Mouse (Mus musculus) kidney, adult 8-10 months (tissue): ENCODE measurements around the gene Zfp239.
"Not testable (repeated sequence)": the region's sequence is repeated elsewhere in the genome, so short reads cannot be mapped to it uniquely, and the experiment has no call there.

Experiments used
- DNase-seq, 2 experiments: peaks; one replicate each; pipeline ENCODE4 v3.0.0; 2022

The Zfp239 gene

DNA sequence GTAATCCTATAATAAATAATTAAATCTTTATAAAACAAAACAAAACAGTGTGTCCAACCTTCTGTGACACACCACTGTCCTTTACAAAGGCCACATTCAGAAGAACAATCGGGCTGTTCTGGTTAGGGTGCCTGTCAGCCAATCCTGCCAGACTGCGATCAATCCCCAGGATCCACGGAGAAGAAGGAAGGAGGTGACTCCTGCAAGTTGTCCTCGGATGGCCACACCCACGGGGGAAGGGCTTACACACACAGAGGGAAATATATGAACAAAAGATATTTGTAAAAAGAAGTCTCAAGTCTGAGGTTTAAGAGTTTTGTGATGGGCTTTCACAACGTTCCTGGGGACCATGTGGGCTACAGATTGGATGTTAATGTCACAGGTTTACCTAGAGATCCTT lies at the start of gene Zfp239:
Zfp239 (plus strand) TSS at position 253 of the 400 bp plus-strand sequence.
- DNase-seq = no peak

DNA sequence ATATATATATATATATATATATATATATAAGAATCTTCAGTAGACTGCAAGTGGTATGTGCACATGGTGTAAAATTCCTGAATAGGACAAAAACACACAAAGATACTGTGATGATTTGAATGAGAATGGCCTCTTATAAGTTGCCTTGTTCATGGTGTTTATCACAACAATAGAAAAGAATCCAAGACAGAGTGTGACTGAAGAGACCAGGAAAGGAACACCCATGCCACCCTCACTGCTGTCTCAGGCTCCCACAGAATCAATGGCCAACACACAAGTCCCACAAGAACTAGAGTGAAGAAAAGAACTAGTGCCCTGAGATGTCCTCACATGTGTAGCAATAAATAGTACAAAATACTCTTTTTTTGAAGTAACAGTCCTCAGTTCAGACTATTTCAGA lies 47.2 kb upstream of the Zfp239 start:
- no peak for DNase-seq

DNA sequence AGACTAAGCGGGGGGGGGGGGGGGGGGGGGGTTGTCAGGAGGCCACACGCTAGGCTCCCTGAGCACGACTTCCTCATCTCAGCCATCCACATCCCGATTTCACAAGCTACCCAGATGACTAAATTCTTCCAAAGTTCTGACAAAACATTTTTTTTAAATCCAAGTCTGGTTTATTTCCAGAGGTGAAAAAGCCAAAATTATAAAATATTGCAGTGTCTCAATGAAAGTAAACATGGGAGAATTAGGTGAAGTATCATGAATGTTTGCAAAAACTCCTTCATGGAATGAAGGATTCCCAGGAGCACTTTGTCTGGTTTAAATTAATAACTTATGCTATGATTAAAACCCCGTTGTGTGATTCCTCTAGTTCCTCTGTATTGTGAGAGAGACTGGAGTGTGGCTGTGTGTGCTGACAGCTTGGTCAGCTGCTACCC lies 44.8 kb upstream of the Zfp239 start:
- no peak for DNase-seq

DNA sequence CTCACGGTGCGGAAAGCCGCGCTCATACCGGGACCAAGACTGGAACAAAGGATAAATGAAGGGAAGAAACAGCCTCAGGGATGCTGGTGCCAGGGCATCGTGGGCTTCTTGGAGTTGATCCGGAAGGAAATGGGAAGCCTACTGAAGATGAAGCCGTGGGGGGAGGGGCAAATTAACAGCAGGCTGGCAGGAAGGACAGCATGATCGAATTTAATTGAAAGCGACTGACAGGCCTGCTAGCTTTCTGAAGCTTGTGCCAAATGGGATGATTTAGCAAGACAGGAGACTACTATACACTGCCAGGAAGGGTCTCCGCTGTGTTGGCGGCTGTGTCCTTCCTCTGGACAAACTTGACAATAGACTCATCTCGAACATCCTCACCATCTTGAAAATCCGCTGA lies 41.6 kb upstream of the Zfp239 start:
- DNase-seq = no peak

DNA sequence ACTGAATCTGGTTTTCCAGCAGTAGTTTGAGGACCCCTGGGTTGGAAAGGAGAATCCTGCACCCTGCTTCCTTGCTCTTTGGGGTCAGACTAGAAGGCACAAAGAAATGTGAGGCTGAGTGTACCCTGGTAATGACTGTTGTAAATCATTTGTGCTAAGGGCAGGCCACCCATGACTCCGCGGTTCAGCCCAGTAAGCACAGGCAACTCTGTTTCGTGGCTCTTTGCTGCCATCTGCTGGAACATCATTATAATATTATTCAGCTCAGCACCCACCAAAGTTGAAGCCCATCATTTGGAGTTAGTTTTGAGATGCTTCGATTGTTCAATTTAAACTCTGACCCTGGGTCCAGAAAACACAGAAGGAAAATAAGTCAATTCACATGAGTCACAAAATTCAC lies 36.5 kb upstream of the Zfp239 start:
- peak; percentile 47 to 48 for DNase-seq

DNA sequence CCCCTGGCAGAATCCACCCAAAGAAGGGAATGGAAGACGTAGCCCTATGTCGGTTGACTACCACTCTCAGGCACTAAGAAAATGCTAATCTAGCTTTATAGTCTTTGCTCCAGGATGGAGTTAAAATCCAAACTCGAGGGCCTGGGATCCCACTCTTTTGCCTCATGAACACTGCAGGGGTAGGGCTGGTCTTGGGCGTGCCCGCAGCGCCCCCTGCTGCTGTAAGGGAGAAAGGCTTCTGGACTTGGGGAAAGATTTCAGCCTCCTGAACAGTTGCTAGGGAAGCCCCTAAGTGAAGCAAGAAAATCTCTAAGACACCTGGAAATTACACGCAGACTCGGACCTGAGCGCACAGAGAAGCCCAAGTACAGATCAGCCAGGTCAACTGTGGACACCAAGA lies 33.6 kb upstream of the Zfp239 start:
- peak in 1 of 2 experiments; percentile 65 for DNase-seq

DNA sequence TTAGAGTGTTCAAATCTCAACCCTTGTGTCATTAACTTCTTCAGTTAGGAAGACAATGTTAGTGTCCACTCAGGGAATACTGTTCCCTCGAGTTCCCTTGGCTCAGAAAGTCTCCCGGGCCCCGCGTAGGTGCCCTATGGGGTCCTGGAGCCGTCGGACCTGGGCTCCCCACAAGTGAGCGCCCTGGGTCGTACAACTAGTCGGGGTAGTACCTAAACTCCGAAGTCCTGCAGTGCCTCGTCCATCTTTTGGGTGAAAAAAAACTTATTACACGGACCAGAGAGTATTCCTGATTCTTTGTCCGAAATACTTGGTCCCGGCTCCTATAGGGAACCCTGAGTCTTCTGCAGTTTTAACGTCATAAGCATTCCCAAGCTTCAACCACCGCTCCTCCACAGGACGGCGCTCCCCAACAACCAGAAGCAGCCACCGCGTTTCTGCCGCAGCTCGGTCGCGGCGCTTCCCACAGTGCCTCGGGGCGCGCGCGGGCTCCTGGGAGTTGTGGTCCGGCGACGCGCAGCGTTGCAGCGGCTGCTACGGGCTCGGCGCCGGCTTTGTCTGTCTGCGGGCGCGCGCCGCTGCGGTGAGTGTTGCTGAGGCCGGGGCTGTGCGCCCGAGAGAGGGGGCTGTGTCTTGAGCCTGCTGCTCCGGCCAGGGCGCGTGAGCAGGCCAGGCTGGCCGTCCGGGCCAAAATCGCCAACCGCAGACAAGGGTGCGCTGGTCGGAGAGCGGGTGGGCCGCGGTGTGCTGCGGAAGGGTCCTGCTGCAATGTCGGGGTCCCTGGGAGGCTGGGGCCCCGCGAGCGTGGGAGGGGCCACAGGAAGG lies 21.0 kb upstream of the Zfp239 start, which contains the start of gene Zfp637:
Zfp637 (plus strand) TSS at position 495 of the 825 bp plus-strand sequence.
- peak; percentile 87 to 91 for DNase-seq

DNA sequence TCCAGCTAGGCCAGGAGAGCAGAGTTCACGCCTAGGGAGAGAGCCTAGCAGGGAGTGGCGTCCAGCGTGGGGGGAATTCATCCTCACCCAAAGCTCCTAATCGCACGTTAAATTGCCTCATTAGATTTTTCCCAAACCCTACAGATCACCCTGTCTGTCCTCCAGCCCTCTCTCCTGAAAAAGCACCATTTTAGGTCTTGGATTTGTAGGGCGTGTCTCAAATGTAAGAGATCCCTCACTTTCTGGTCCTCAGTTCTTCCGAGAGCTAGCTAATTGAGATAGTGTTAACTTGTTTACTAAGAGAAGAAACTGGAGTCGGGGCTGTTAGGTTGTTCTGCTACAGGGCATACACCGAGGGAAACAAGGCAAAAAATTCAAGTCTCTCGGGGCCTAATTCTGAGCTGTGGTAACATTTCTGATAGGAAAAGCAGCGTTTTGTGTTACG lies 20.4 kb upstream of the Zfp239 start:
- DNase-seq = no peak

DNA sequence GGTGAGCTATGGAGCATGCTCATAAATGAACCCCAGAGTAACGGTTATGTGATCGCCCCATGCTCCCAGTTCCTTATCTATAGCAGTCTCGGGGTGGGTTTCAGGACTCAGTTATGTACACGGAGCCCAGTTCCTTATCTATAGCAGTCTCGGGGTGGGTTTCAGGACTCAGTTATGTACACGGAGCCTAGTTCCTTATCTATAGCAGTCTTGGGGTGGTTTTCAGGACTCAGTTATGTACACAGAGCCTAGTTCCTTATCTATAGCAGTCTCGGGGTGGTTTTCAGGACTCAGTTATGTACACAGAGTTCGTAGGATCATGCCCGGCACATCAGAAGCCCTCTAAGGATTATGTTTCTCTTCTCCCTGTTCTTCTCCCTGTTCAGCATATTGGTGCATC lies 17.3 kb upstream of the Zfp239 start:
- DNase-seq = no peak

DNA sequence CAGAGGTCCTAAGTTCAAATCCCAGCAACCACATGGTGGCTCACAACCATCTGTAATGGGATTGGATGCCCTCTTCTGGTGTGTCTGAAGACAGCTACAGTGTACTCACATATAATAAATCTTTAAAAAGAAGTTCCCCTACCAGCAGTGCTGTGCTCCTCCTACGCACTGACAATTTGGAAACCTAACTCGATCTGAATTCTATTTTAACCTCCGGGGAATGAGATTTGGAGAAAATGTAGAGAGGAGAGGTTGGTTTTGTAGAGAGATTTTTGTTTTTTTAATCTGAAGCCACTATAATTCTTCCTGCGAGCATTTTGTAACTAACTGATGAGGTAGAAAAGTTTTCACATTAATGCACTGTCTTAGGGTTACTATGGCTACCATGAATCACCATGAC lies 15.2 kb upstream of the Zfp239 start:
- DNase-seq = not testable (repeated sequence)

DNA sequence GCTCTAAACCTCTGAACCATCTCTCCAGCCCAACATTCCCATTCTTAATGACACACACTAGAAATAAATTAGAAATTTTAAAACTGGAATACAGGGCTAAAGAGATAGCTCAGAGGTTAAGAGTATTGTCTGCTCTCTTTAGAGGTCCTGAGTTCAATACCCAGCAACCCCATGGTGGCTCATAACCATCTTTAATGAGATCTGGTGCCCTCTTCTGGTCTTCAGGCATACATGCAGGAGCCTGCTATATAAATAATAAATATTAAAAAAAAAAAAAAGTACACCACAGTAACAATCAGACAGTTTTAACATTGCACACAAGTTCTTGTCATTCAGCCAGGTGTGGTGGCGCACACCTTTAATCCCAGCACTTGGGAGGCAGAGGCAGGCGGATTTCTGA lies 14.1 kb upstream of the Zfp239 start:
- no peak for DNase-seq

DNA sequence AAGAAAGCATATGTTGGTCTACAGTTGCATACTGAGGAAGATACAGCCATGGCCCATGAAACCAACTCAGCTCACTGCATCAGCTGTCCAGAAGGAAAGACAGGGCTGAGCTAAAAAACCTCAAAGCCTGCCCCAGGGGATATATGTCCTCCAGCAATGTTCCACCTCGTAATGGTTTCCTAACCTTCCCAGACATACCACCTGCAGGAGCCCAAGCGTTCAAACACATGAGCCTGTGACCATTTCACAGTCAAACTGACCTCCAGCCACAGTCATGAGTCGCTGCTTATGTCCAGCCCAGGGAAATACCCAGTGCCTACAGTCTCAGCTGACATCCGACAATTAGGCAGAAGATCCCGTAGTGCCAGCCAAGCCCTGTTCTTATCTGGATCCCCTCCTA lies 13.3 kb upstream of the Zfp239 start:
- DNase-seq = no peak

DNA sequence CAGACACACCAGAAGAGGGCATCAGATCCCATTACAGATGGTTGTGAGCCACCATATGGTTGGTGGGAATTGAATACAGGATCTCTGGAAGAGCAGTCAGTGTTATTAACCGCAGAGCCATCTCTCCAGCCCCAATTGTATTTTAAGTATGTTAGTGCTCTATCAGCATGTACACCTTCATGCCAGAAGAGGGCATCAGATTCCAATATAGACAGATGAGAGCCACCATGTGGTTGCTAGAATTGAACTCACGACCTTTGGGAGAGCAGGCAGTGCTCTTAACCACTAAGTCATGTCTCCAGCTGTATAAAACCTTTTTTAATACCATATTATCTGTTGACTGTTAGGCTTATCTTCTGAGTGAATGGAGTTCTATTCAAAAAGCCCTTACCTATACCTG lies 10.2 kb upstream of the Zfp239 start:
- DNase-seq = peak in 1 of 2 experiments; percentile 15

DNA sequence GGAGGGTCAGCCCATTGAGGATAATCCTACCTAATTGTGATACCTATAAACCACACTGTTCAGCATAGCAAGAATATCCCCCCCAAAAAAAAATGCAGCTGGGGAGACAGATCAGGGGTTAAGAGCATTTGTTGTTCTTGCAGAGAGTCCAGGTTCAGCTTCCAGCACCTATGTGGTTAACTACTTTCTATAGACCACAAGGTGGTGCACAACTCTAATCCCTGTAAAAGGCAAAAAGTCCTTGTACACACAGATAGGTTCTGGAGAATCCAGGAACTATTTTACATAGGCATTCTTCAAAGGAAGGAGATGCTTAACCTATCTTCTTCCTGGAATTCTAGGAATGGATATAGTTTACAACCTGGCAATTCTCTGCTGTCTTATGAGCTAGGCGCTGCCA lies 3.9 kb upstream of the Zfp239 start:
- no peak for DNase-seq

DNA sequence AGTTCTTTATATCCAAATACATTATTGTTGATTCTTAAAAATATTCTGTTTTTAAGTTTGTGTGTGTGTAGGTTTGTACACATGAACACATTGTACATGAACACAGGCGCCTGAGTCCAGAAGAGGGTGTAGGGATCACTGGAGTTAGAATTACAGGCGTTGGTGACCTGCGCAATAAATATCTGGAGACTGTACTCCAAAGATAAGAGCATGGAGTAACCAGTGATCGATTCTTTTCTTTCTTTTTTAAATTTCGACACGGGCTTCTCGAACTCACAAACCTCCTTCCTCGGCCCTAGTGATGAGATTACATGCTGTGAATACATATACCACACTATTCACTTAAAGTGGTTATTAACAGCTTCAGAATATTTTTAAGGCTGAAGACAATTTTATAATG lies 565 bp downstream of the Zfp239 start:
- no peak for DNase-seq

DNA sequence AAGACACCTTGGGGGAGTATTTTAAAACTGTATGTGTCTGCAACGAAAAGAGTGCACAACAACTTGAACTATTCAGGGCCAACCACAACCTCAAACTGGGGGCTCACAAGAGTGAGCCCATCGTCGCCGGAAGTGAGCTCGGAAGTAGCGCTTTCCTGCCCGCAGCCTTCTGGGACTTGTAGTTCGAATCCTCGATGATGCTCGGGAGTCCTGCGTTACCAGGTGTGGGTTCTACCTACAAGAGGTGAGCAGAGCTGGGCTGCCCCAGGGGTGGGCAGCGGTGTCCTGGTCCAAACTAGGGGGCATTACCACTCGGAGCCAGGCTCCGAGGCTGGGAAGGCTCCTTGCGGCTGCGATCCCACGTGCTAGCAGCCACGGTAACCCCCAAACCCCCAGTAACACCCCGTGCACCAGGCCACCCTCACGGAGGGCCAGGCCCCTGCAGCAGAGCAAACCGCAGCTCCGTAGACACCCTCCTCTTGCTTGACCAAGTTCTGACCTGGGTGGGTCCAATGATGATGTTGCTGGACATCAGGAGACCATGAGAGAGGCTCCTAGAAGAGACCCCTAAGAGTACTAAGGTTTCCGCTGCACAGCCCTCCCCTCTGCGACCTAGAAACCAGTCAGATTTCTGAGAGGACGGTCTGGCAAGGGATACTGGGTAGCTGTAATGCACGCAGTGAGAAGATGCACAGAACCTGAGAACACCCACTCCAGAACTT lies 1.2 kb downstream of the Zfp239 start:
- DNase-seq = peak in 1 of 2 experiments; percentile 36

DNA sequence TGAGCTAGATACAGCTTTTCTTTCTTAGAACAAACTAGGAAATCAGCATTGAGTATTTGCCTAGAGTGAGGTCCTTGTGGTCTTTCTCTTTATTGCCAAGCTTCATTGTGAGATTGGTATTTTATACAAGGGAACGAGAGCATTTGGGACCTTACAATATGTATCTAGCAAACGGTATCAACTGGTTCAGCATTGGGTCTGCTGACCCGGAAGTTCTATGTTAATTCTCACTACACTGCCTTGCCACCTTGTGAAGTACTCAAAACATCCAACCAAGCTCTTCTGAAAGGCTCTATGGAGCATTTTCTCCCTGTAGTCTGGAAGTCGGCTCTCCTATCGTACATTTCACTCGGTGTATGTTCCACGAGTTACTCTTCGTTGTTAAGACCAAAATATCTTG lies 1.9 kb downstream of the Zfp239 start:
- DNase-seq = no peak

DNA sequence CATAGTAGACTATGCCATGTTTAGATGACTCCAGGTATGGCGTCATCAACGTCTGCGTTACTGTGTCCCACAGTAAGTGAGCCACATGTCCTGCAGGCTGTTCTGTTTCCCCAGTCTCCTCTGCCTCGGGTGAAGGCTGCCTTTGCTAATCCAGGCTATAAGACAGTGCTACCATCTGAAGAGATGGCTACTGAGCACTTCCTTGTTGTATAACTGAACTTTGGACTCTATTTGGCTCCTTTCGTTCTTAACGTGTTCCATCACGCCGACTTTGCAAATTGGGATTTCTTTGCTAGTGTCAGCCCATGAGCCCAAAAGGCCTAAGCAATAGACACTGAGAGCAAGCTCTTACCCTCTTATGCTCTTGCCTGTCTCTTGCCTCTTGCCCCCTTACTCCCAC lies 6.3 kb downstream of the Zfp239 start:
- no peak for DNase-seq

DNA sequence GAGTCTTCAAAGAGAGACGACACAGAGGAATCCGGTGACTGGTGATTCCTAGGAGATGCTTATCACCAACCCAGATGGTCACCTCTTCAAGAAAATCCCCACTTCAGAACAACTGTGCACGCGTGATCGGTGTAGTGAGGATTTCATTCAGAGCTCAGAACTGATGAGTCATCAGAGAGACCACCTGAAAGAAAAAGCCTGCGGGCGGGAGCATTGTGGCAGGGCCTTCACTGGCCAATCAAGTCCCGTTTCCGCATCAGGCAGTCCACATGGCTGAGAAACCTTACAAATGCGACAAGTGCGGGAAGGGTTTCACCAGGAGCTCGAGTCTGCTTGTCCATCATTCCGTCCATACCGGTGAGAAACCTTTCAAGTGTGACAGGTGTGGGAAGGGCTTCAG lies 9.1 kb downstream of the Zfp239 start:
- no peak for DNase-seq

DNA sequence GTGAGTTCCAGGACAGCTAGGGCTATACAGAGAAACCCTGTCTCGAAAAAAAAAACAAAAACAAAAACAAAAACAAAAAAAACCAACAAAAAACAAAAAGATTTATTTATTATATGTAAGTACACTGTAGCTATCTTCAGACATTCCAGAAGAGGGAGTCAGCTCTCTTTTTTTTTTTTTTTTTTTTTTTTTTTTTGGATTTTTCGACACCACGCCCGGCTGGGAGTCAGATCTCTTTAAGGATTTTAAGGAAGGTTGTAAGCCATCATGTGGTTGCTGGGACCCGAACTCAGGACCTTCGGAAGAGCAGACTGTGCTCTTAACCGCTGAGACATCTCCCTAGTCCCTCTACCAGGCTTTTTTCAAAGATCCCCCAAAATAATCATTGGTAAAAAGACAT lies 11.6 kb downstream of the Zfp239 start:
- not testable (repeated sequence) for DNase-seq

DNA sequence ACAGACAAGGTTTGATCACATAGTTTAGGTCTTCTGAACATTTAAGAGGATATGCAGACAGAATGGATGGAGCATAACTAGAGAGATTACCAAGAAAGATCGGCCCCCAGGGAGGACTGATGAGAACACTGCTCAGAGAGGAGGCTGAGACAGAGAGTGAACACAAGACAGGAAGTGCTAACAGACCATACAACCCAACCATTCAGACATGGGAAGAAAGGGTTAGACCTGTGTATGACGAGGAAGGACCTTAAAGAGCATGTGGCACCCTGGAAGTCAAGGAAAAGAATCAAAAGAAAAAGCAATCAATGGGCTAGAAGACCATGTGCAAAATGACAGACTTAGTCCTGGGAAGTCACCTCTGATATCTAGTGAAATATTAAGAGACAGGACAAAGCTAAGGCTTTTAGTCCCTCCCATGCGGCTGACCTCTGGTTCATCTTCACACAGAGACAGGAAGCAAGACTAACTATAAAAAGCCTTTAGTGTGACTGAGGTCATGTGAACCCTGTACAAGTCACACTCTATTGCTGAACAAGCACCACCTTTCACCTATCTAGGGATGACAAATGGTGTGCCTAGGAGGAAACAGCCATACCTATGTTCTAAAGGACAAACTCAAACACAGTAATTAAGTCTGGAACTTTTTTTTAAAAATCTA lies 12.9 kb downstream of the Zfp239 start:
- peak; percentile 37 to 59 for DNase-seq

DNA sequence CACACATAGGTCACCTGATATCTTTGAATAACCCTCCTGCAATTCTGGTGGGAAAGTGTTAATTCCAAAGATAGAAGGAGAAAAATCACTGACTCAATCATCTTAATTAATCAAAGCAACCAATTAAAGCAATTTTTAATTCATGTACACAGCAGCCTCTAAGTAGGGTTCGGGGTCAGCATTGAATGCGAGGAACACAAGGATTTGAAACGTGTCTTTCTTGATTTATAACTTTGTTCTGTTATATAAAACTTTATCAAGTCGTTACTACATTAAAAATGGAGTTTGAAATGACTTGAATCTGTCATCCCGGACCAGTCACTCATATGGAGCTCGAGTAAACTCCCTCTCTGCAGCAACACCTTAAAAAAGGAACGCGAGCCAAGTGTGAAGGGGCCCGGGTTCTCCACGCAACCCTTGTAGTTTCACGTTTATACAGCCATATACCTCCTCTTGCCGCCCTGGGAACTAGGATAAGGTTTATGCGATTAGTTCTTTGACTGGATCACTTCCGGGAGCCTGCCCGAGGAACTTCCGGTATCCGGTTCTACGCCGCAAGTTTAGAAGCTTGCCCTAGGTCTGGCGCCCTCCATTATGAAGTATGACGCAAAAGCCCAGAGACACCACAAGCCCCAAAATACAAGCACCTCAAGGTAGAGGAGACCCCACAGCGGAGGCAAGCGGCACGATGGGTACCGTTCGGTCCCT lies 17.0 kb downstream of the Zfp239 start:
- DNase-seq = peak; percentile 93 to 94
